Mouse (Mus musculus): ENCODE measurements around the gene H2-K1.

H2-K1 gene

DNA sequence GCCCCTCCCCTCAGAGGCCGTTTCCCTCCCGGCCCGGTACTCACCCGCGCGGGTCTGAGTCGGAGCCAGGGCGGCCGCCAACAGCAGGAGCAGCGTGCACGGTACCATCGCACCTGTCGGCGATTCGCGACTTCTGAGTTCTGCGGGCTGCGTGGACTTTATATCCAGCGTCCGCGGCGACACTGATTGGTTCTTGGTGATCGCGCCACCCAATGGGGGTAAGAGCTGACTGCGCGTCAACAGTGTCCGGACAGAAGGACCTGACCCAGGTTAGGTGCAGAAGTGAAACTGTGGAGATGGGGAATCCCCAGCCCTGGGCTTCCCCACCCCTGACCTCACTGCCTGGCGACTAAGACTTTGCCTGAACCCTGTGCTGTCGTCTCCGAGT is at the start of gene H2-K1:
H2-K1 (minus strand) TSS at position 198 of the 388 bp plus-strand sequence.
- DNase-seq (ENCODE audit: low spot score), result peak; percentile 62

- no peak for DNase-seq (ENCODE audit: low spot score)
These were observed 47.4 kb upstream of the H2-K1 start for GRCm38 (mm10) chr17:34047404-34048050.

- DNase-seq (ENCODE audit: low spot score), result no peak
These were observed 45.8 kb upstream of the H2-K1 start for GRCm38 (mm10) chr17:34045941-34046340.

- no peak for DNase-seq (ENCODE audit: low spot score)
These were observed 39.7 kb upstream of the H2-K1 start for GRCm38 (mm10) chr17:34039562-34040450.

- DNase-seq (ENCODE audit: low spot score), result no peak
These were observed 38.9 kb upstream of the H2-K1 start, which contains the start of gene Col11a2 for GRCm38 (mm10) chr17:34038878-34039561. Gene Col11a2, plus strand, starts transcription at chr17:34039437.

GRCm38 (mm10) chr17:34038440-34038839 is 38.3 kb upstream of the H2-K1 start:
- no peak for DNase-seq (ENCODE audit: low spot score)

- DNase-seq (ENCODE audit: low spot score), result no peak
These were observed 37.1 kb upstream of the H2-K1 start for GRCm38 (mm10) chr17:34037241-34037640.

DNA sequence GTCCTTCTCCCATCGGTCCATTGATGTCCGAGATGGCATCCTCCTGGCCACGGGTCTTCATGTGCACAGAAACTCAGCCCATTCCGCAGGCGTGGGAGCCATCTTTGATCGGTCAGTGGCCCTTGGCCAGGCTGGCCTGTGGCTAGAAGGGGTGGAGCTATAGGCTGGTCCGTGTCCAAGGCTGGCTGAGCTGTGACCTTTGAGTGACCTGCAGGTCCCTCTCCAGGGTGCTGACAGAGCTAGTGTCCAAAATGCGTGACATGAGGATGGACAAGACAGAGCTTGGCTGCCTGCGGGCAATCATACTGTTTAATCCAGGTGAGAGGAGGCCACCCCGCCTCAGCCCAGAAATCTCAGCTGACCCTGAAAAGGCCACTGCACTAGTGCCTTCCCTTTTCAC is 36.5 kb upstream of the H2-K1 start:
- DNase-seq (ENCODE audit: low spot score), result no peak

GRCm38 (mm10) chr17:34035517-34035916 is 35.4 kb upstream of the H2-K1 start:
- no peak for DNase-seq (ENCODE audit: low spot score)

GRCm38 (mm10) chr17:34034064-34034463 is 33.9 kb upstream of the H2-K1 start:
- peak; percentile 80 for DNase-seq (ENCODE audit: low spot score)

DNA sequence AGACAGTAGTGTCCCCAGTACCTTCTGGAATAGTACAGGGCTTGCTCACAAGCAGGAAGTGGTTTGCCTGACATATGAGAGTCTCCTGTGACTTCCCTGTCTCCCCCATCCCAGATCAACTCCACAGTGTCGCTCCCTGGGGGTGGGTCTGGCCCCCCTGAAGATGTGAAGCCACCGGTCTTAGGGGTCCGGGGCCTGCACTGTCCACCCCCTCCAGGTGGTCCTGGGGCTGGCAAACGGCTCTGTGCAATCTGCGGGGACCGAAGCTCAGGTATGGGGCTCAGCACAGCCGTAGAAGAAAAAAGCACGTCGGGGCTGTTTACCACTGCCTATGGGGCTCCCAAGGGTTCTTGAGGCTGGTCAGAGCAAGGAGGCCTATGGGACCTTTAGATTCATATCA is 33.3 kb upstream of the H2-K1 start:
- no peak for DNase-seq (ENCODE audit: low spot score)

- DNase-seq (ENCODE audit: low spot score), result no peak
These were observed 32.7 kb upstream of the H2-K1 start for GRCm38 (mm10) chr17:34032806-34033205.

DNA sequence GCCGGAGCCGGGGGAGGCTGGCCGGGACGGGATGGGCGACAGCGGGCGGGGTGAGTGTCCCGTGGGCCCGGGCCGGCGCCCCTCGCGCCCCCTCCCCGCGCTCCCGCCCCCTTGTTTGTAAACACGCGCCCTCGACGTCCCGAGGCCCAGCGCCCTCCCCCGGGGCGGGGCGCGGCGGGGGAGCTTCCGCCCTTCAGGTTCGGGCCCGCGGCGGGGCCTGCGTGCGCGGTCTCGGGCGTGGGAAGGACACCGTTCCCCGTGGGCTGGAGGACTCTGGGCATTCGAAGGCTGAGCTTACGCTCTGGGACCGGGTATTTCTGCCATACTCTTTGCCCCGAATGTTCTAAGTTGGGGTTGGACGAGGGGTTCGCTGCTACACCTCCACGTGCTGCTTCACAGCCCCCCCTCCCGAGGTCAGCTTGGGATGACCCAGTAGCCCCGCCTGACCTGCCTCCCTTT is 32.1 kb upstream of the H2-K1 start:
- peak; percentile 64 for DNase-seq (ENCODE audit: low spot score)

DNA sequence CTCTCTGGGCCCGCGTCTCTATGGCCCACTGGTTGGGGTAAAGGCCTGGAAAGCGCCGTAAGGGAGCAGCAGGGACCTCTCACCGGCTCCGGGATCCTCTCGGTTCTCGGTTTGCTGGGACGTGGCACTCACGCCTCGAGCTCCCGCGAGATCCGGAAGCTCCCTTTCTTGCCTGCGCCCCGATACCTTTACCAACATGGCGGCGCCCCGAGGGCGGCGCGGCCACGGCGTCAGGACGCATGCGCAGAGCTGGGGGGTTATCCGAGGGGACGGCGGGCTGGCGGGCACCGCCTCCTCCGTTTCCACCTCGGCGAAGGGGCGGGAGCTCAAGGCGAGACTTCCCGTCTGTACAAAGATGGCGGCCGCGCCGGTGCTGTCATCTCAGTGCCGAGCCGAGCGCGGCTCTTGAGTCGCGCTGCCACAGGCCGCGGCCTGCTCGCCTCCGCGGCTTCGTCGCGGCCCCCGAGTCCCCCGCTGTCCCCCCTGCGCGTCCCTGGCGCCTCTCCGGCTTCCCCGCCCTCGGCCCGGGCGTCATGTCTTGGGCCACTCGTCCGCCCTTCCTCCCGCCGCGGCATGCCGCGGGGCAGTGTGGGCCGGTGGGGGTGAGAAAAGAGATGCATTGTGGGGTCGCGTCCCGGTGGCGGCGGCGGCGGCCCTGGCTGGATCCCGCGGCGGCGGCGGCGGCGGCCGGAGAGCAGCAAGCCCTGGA is 31.5 kb upstream of the H2-K1 start, which contains the start of the genes Slc39a7 and Rxrb:
Slc39a7 (minus strand) TSS at position 218 of the 709 bp plus-strand sequence.
Rxrb (plus strand) TSS at position 348 of the 709 bp plus-strand sequence.
- peak; percentile 97 for DNase-seq (ENCODE audit: low spot score)

DNA sequence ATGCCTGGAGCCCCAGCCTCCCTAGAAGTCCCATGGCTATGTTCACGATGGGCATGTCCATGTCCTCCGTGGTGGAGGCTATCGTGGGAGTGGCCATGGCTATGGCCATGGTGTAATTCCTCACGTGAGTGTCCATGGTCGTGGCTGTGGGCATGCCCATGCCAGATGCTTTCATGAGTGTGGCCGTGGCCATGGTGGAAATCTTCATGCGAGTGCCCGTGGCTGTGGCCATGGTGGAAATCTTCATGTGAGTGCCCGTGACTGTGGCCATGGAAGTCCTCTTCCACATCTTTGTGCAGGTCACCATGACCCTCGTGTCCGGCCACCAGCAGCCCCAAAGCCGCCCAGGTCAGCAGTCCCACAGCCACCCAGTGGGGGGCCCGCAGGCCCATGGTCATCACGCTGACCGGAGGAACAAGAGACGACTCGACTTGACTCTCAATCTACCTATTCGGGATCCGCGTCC is 30.7 kb upstream of the H2-K1 start:
- DNase-seq (ENCODE audit: low spot score), result no peak

DNA sequence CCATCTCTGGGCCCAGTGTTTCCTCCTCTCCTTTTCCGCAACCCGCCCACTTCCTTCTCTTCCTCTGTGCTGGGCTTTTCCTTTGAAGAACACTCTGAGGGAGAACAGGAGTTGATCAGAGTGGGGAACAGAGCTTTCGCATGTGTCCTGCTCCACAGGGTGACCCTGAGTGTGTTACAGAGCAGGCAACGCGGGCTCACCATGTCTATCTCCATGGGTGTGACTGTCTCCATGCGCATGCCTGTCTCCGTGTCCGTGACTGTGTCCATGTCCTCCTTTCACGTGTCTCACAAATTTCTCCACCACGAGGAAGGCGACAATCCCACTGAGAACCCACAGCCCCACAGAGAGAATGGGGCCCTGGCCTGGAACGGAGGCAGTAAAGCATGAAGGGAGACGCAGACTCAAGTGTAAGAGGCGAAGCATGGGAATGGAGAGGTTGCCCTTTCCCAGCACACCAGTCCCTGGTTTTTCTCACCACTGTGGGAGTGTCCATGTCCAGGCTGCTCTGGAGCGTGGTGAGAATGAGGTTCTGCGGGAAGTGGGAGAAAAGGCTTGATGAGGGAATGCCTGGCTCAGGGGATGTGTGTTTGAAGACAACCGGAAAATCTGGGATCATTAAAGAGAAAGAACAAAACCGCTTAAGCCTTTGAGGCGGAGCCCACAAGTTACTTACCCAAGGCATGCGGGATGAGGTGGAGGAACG is 29.9 kb upstream of the H2-K1 start:
- DNase-seq (ENCODE audit: low spot score), result no peak

DNA sequence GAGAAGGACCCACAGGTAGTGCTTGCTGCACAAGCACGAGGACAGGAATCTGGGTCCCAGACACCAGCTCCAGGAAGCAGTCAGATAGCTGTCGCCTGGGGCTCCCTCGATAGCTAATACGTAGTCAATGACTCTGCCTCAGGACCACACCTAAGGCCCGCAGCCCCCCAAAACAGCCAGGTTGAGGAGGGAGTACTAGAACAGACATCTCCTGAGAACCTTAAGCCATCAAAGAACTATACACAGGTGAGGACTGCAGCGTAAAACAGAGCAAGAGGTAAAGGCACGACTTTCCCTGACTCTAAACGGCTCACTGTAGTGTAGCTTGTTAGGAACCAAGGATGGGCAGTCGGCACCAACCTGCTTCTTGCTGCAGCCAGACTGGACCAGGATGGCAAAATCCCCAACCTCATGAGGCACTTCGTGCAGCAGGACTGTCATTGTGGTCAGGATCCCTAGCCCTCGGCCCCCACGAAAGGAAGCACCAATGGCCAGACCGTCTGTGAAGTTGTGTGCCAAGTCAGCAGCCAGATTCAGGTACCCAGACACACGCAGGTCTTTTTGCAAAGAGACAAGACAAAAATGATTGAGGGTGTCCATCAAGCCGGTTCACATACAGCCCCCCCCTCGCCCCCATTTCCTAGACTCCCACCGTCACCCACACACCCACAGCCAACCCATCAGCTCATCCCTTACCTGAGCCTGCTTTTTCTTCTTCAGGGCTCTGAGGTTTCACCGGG is 29.2 kb upstream of the H2-K1 start:
- no peak for DNase-seq (ENCODE audit: low spot score)

- DNase-seq (ENCODE audit: low spot score), result no peak
These were observed 28.5 kb upstream of the H2-K1 start for GRCm38 (mm10) chr17:34028501-34029149.

DNA sequence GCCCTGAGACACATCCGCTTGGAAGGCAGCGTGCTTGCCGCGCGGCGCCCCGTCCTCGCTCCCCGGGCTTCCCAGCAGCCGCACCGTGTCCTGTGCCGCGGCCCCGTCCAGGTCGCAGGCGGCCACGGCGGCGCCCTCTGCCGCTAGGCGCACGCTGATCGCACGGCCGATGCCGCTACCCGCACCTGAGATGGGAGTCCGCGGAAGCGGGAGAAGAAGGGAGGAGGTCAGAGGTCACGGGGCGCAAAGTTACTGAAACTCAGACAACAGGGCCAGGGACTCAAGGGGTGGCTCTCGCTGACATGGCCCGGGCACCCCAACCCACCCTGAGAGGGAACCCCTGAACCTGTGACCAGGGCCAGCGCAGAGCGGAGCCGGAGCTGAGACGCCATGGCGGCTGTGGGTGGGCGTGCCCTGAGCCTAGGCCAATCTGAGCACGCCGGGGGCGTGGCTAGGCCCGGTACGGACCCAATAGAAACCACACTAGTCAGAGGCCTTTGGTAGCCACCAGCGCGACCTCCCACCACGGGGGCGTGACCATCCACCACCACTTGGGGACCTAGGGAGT is 27.6 kb upstream of the H2-K1 start, which contains the start of gene H2-Ke6:
H2-Ke6 (minus strand) TSS at position 405 of the 568 bp plus-strand sequence.
- peak; percentile 90 for DNase-seq (ENCODE audit: low spot score)

Measured in c-Kit-positive CD71-positive TER-119-positive erythroid progenitor cells, embryonic 14.5 days (primary cell).